In genomic region chr4:57822641-57823040, GRCm38 (mm10) we compare ENCODE assay signal across 14 mouse cellular contexts.
"Had no signal": no experiment of that assay in that cellular context is flagged by ENCODE, and none has a peak within 500 bp of the region (broad histone marks: within the 10 kb centered on the region; RNA-seq: fewer than 3 reads in every experiment).

No protein-coding gene starts in this region.

- H3K9me3 ChIP-seq: limb, embryonic 12.5 days; midbrain, embryonic 15.5 days had no signal

- H3K9ac ChIP-seq: liver, embryonic 14.5 days; midbrain, embryonic 15.5 days; neural tube, embryonic 12.5 days had no signal

- H3K36me3 ChIP-seq: midbrain, embryonic 15.5 days; neural tube, embryonic 12.5 days had no signal

- H3K27me3 ChIP-seq: limb, embryonic 12.5 days; midbrain, embryonic 15.5 days; neural tube, embryonic 12.5 days had no signal

- H3K4me3 ChIP-seq: limb, embryonic 12.5 days; neural tube, embryonic 12.5 days had no signal

- DNase-seq: kidney, adult 8-10 months; kidney, postnatal 36 days; layer of hippocampus, adult 9-11 months; layer of hippocampus, postnatal 36 days; lung, adult 2 months; lung, postnatal 10 days; lung, postnatal 4 days; right cerebral cortex, postnatal 4 days; spleen, adult 18-20 months had no signal

- H3K27ac ChIP-seq: liver, embryonic 14.5 days had no signal

- ATAC-seq: intestine, postnatal 0 days had no signal
